Mouse (Mus musculus) kidney, adult 2 months (tissue): ENCODE results near the gene Parp8.

ENCODE experiments used
- CTCF ChIP-seq: fragments of 200-500 bp; conservative IDR thresholded peaks from 2 replicates; pipeline ENCODE4 v1.5.1; 2011; ENCODE audit warnings: low read depth, mild to moderate bottlenecking, control low read depth, low read length, moderate library complexity, mixed read lengths; ENCODE audit not compliant: insufficient read depth, insufficient read length
- POLR2A ChIP-seq: fragments of 200-500 bp; IDR thresholded peaks from one replicate; pipeline ENCODE4 v1.6.1; 2011; ENCODE audit warnings: low read depth, low read length, control low read depth

- no peak for TF ChIP-seq CTCF
- TF ChIP-seq POLR2A = no peak
Observed at GRCm38 (mm10) chr13:116951336-116951735, 74.0 kb downstream of the Parp8 start.
